In genomic region chr4:119662151-119662550, GRCm38 (mm10) we compare ENCODE assay signal across 25 mouse cellular contexts. TPM values are rescaled to one million over a fixed set of nuclear protein-coding genes. Genes with fewer than 3 reads are reported as not detected.
DNase-seq lines count a peak whose midpoint lies in the region; ATAC-seq and TF ChIP-seq lines count a peak whose summit lies in the region.
"Had no signal": no experiment of that assay in that cellular context is flagged by ENCODE, and none has a peak within 500 bp of the region (broad histone marks: within the 10 kb centered on the region; RNA-seq: fewer than 3 reads in every experiment).

No protein-coding gene starts in this region.

- H3K79me2 ChIP-seq in heart, adult 2 months (replicated peaks; ENCODE audit: control insufficient read depth, insufficient read depth, low read length) = no peaks in the 10 kb centered on the region
- H3K79me2 ChIP-seq in macrophage (ENCODE audit: inconsistent target) = no peaks in the 10 kb centered on the region

- no peaks in the 10 kb centered on the region for H3K27me3 ChIP-seq in heart, adult 2 months (ENCODE audit: control insufficient read depth, insufficient read depth, low read length)
- H3K27me3 ChIP-seq in heart, embryonic 13.5 days (replicated peaks) = no peaks in the 10 kb centered on the region
- no peaks in the 10 kb centered on the region for H3K27me3 ChIP-seq in hindbrain, embryonic 10.5 days (ENCODE audit: insufficient read depth, poor library complexity, severe bottlenecking)
- H3K27me3 ChIP-seq: forebrain, embryonic 13.5 days; neural tube, embryonic 12.5 days; Patski had no signal

- DNase-seq in heart, adult 2 months = peak in 1 of 2 experiments; percentile 49
- no peak for DNase-seq in heart, postnatal 14 days
- peak; percentile 40 for DNase-seq in heart, adult 8-10 months (ENCODE audit: low spot score)
- no peak for DNase-seq in right cerebral cortex, postnatal 14 days
- no peak for DNase-seq in hindbrain, embryonic 10.5 days (ENCODE audit: low spot score)
- DNase-seq: adrenal gland, adult 8-10 months; cerebellum, adult 9-11 months; kidney, adult 18-20 months; layer of hippocampus, adult 9-11 months; left cerebral cortex, postnatal 4 days; lung, embryonic 14.5 days; lung, postnatal 4 days; spleen, adult 18-20 months; thymus, postnatal 36 days had no signal

- H3K4me3 ChIP-seq in heart, adult 2 months = no peak overlapping the region
- no peak overlapping the region for H3K4me3 ChIP-seq in heart, embryonic 13.5 days
- no peak overlapping the region for H3K4me3 ChIP-seq in macrophage (ENCODE audit: inconsistent target)
- no peak overlapping the region for H3K4me3 ChIP-seq in hindbrain, embryonic 10.5 days
- H3K4me3 ChIP-seq: embryonic facial prominence, embryonic 12.5 days; erythroblast, embryonic 14.5 days; forebrain, embryonic 13.5 days; left cerebral cortex, adult 2 months; midbrain, embryonic 10.5 days; neural tube, embryonic 12.5 days had no signal

- H3K4me1 ChIP-seq in heart, adult 2 months (ENCODE audit: control insufficient read depth, insufficient read depth, low read length) = peaks cover 1% of the 10 kb centered on the region; the same call in 1 of the 2 replicates
- peaks cover 59% of the 10 kb centered on the region for H3K4me1 ChIP-seq in heart, embryonic 13.5 days
- H3K4me1 ChIP-seq in hindbrain, embryonic 10.5 days (replicated peaks) = peaks cover 7% of the 10 kb centered on the region
- H3K4me1 ChIP-seq: embryonic facial prominence, embryonic 12.5 days; forebrain, embryonic 13.5 days; neural tube, embryonic 12.5 days had no signal

- no peak overlapping the region for H3K9ac ChIP-seq in heart, adult 2 months (ENCODE audit: low read depth, low read length)
- H3K9ac ChIP-seq in heart, embryonic 13.5 days = peak overlapping the region; percentile 63; the same call in 1 of the 2 replicates
- H3K9ac ChIP-seq: embryonic facial prominence, embryonic 12.5 days; forebrain, embryonic 13.5 days; lung, embryonic 14.5 days; neural tube, embryonic 12.5 days had no signal

- H3K36me3 ChIP-seq in heart, adult 2 months (ENCODE audit: control insufficient read depth, insufficient read depth, low read length) = 0 out of 2 replicates have a peak, but pooled peaks cover 2% of the 10 kb centered on the region
- no peaks in the 10 kb centered on the region for H3K36me3 ChIP-seq in heart, embryonic 13.5 days
- no peaks in the 10 kb centered on the region for H3K36me3 ChIP-seq in macrophage (ENCODE audit: inconsistent target)
- H3K36me3 ChIP-seq in hindbrain, embryonic 10.5 days = no peaks in the 10 kb centered on the region
- H3K36me3 ChIP-seq: embryonic facial prominence, embryonic 12.5 days; midbrain, embryonic 10.5 days; neural tube, embryonic 12.5 days had no signal

- H3K4me2 ChIP-seq in heart, embryonic 13.5 days = peak overlapping the region; percentile 28
- H3K4me2 ChIP-seq: embryonic facial prominence, embryonic 12.5 days; forebrain, embryonic 13.5 days; lung, embryonic 14.5 days; neural tube, embryonic 12.5 days had no signal

- H3K27ac ChIP-seq in heart, adult 2 months = peak overlapping the region; percentile 82
- H3K27ac ChIP-seq in heart, embryonic 13.5 days (replicated peaks) = peak overlapping the region; percentile 95
- H3K27ac ChIP-seq in macrophage = peak overlapping the region; percentile 33; the same call in 1 of the 2 replicates
- H3K27ac ChIP-seq in hindbrain, embryonic 10.5 days = no peak overlapping the region
- H3K27ac ChIP-seq: embryonic facial prominence, embryonic 12.5 days; forebrain, embryonic 13.5 days; midbrain, embryonic 10.5 days; neural tube, embryonic 12.5 days had no signal

- ATAC-seq in heart, embryonic 13.5 days (ENCODE audit: extremely low read depth, insufficient number of reproducible peaks, low FRiP score, low TSS enrichment) = peak; percentile 68; the same call in 1 of the 2 replicates
- ATAC-seq: forebrain, embryonic 13.5 days had no signal

- TF ChIP-seq POLR2A in heart, adult 2 months (IDR thresholded peaks at IDR 0.05; ENCODE audit: insufficient read depth, low read depth, low read length) = no peak

- no peaks in the 10 kb centered on the region for H3K9me3 ChIP-seq in heart, embryonic 13.5 days
- no peaks in the 10 kb centered on the region for H3K9me3 ChIP-seq in hindbrain, embryonic 10.5 days
- H3K9me3 ChIP-seq: embryonic facial prominence, embryonic 12.5 days; forebrain, embryonic 13.5 days; midbrain, embryonic 10.5 days; neural tube, embryonic 12.5 days had no signal

- no peak for TF ChIP-seq CTCF in heart, adult 2 months (IDR thresholded peaks at IDR 0.05)

- intact Hi-C loops in heart, adult 2 months (cut with DNase I) = loop anchor here (5.0 kb wide), 1 partner anchor 235 kb away; no protein-coding TSS in a partner anchor
- intact Hi-C loops in heart, postnatal 14 days (cut with DNase I) = no loop called here

- 0 out of 2 replicates have a peak, but pooled peaks have one; percentile 29 for TF ChIP-seq EP300 in heart, adult 2 months (IDR thresholded peaks at IDR 0.05; ENCODE audit: insufficient read depth, low read depth, low read length)

- 28% methylated on average over 4 of the region's 4 CpGs for WGBS in heart, adult 2 months
- 21% methylated on average over 4 of the region's 4 CpGs for WGBS in heart, embryonic 13.5 days
- 94% methylated on average over 4 of the region's 4 CpGs for WGBS in macrophage (ENCODE audit: missing documents)
- 81% methylated on average over 4 of the region's 4 CpGs for WGBS in hindbrain, embryonic 10.5 days

RNA-seq across cellular contexts. Expression of gene Guca2b, which starts 3.4 kb away (rescaled TPM):
- total RNA-seq in heart, adult 2 months (2021) = under 1 TPM; 0.44 to 0.68 TPM
- 0.35 TPM in 1 of 2 replicates, not detected in the other for polyA plus RNA-seq in heart, adult 2 months (2012; rRNA removed)
- not detected for total RNA-seq in heart, postnatal 14 days (2021)
- total RNA-seq in heart, adult 8-10 months (2022) = under 1 TPM in 2 of 4 experiments, not detected in 2; 0.49 to 0.75 TPM
- polyA plus RNA-seq in heart, embryonic 13.5 days (2015; fragmentation: Nextera tagmentation; extraction: Ambion mirVana) = not detected in 2 replicates
- total RNA-seq in macrophage (2018; cell fraction: chromatin; rRNA removed) = not detected
- total RNA-seq in macrophage (2018; cell fraction: cytosol; rRNA removed) = under 1 TPM in 2 of 26 experiments, not detected in 24; 0.30 to 0.34 TPM
- not detected for total RNA-seq in macrophage (2018; cell fraction: nucleus; rRNA removed)
- polyA plus RNA-seq in macrophage (2018) = not detected in 3 replicates
- polyA plus RNA-seq in hindbrain, embryonic 10.5 days (2016; fragmentation: Nextera tagmentation; extraction: Ambion mirVana) = not detected in 2 replicates
- total RNA-seq: adrenal gland, adult 8-10 months; granulocyte monocyte progenitor cell, adult 5-6 weeks; left cerebral cortex, adult 2 months; left cerebral cortex, postnatal 4 days; liver, adult 2 months had no signal
- polyA plus RNA-seq: embryonic facial prominence, embryonic 12.5 days; erythroblast, embryonic 14.5 days; forebrain, embryonic 13.5 days; liver, adult 2 months; lung, embryonic 14.5 days; midbrain, embryonic 10.5 days; neural tube, embryonic 12.5 days had no signal

RNA-seq across cellular contexts. Expression of gene Guca2a, which starts 24.6 kb away (rescaled TPM):
- total RNA-seq in heart, adult 2 months (2021) = not detected
- polyA plus RNA-seq in heart, adult 2 months (2012; rRNA removed) = 0.21 TPM in 1 of 2 replicates, not detected in the other
- not detected for total RNA-seq in heart, postnatal 14 days (2021)
- not detected for total RNA-seq in heart, adult 8-10 months (2022)
- not detected in 2 replicates for polyA plus RNA-seq in heart, embryonic 13.5 days (2015; fragmentation: Nextera tagmentation; extraction: Ambion mirVana)
- total RNA-seq in macrophage (2018; cell fraction: chromatin; rRNA removed) = not detected
- not detected for total RNA-seq in macrophage (2018; cell fraction: cytosol; rRNA removed)
- 1 to 10 TPM in 1 of 26 experiments, not detected in 25; 1.1 TPM for total RNA-seq in macrophage (2018; cell fraction: nucleus; rRNA removed)
- polyA plus RNA-seq in macrophage (2018) = not detected in 3 replicates
- not detected in 2 replicates for polyA plus RNA-seq in hindbrain, embryonic 10.5 days (2016; fragmentation: Nextera tagmentation; extraction: Ambion mirVana)
- total RNA-seq: granulocyte monocyte progenitor cell, adult 5-6 weeks; left cerebral cortex, adult 2 months; left cerebral cortex, postnatal 4 days; liver, adult 2 months had no signal
- polyA plus RNA-seq: embryonic facial prominence, embryonic 12.5 days; erythroblast, embryonic 14.5 days; forebrain, embryonic 13.5 days; midbrain, embryonic 10.5 days; neural tube, embryonic 12.5 days; Patski had no signal
